Mouse (Mus musculus): ENCODE data around the gene Dynlt1b. TPM values are rescaled to one million over a fixed set of nuclear protein-coding genes. Genes with fewer than 3 reads are reported as not detected.
"Not testable (repeated sequence)": the region's sequence is repeated elsewhere in the genome, so short reads cannot be mapped to it uniquely, and the experiment has no call there.

The Dynlt1b gene
- total and polyA plus RNA-seq, 2 experiments, result 37.4 to 56.6 TPM

GRCm38 (mm10) chr17:6449166-6449565, 19.3 kb downstream of the Dynlt1b start:
- WGBS, result 87% methylated on average over 12 of the region's 12 CpGs
- H3K27me3 ChIP-seq (ENCODE audit: control insufficient read depth, insufficient read depth, low read length); H3K4me1 ChIP-seq (ENCODE audit: control insufficient read depth, insufficient read depth, low read length); H3K4me3 ChIP-seq (ENCODE audit: insufficient read depth, low read depth, low read length); DNase-seq (ENCODE audit: extremely low read depth, low read depth, low spot score); H3K9ac ChIP-seq (ENCODE audit: low read depth, low read length); H3K79me2 ChIP-seq (ENCODE audit: control insufficient read depth, insufficient read depth, low read length); H3K36me3 ChIP-seq (ENCODE audit: control insufficient read depth, insufficient read depth, low read length); H3K27ac ChIP-seq (replicated peaks; ENCODE audit: insufficient read depth, low read depth, low read length): not testable (repeated sequence)

GRCm38 (mm10) chr17:6451205-6451604, 21.3 kb downstream of the Dynlt1b start:
- H3K36me3 ChIP-seq (ENCODE audit: control insufficient read depth, insufficient read depth, low read length); H3K4me3 ChIP-seq (ENCODE audit: insufficient read depth, low read depth, low read length); H3K4me1 ChIP-seq (ENCODE audit: control insufficient read depth, insufficient read depth, low read length); H3K9ac ChIP-seq (ENCODE audit: low read depth, low read length); H3K27me3 ChIP-seq (ENCODE audit: control insufficient read depth, insufficient read depth, low read length); H3K79me2 ChIP-seq (ENCODE audit: control insufficient read depth, insufficient read depth, low read length); DNase-seq (ENCODE audit: extremely low read depth, low read depth, low spot score); H3K27ac ChIP-seq (replicated peaks; ENCODE audit: insufficient read depth, low read depth, low read length): not testable (repeated sequence)
- 85% methylated on average over 2 of the region's 10 CpGs for WGBS

GRCm38 (mm10) chr17:6452689-6453088, 22.8 kb downstream of the Dynlt1b start:
- H3K36me3 ChIP-seq (ENCODE audit: control insufficient read depth, insufficient read depth, low read length); H3K27me3 ChIP-seq (ENCODE audit: control insufficient read depth, insufficient read depth, low read length); H3K4me3 ChIP-seq (ENCODE audit: insufficient read depth, low read depth, low read length); H3K27ac ChIP-seq (replicated peaks; ENCODE audit: insufficient read depth, low read depth, low read length); H3K9ac ChIP-seq (ENCODE audit: low read depth, low read length); H3K79me2 ChIP-seq (ENCODE audit: control insufficient read depth, insufficient read depth, low read length); H3K4me1 ChIP-seq (ENCODE audit: control insufficient read depth, insufficient read depth, low read length); DNase-seq (ENCODE audit: extremely low read depth, low read depth, low spot score): not testable (repeated sequence)
- 93% methylated on average over 9 of the region's 11 CpGs for WGBS

DNA sequence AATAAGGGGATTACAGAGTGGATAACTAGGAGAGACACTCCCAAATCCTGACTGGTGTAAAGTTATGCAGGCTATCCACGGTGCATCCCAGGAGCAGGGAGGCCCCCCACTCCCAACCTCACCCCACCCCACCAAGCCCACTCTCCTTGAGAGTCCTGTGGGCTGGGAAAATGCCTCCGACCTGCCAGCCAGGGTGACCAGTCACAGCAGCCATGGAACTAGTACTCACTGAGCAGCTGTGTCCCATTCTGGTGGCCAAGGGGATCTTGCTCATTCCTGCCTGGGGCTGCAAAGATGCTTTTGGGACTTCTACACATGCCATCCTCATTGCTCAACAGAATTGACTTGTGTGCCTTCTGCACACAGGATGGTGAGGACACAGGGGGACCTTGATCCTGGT, 24.8 kb downstream of the Dynlt1b start:
- not testable (repeated sequence) for H3K4me3 ChIP-seq (ENCODE audit: insufficient read depth, low read depth, low read length); H3K27ac ChIP-seq (replicated peaks; ENCODE audit: insufficient read depth, low read depth, low read length); H3K27me3 ChIP-seq (ENCODE audit: control insufficient read depth, insufficient read depth, low read length); H3K79me2 ChIP-seq (ENCODE audit: control insufficient read depth, insufficient read depth, low read length); DNase-seq (ENCODE audit: extremely low read depth, low read depth, low spot score); H3K4me1 ChIP-seq (ENCODE audit: control insufficient read depth, insufficient read depth, low read length); H3K36me3 ChIP-seq (ENCODE audit: control insufficient read depth, insufficient read depth, low read length); H3K9ac ChIP-seq (ENCODE audit: low read depth, low read length)
- 93% methylated on average over 2 of the region's 2 CpGs for WGBS

DNA sequence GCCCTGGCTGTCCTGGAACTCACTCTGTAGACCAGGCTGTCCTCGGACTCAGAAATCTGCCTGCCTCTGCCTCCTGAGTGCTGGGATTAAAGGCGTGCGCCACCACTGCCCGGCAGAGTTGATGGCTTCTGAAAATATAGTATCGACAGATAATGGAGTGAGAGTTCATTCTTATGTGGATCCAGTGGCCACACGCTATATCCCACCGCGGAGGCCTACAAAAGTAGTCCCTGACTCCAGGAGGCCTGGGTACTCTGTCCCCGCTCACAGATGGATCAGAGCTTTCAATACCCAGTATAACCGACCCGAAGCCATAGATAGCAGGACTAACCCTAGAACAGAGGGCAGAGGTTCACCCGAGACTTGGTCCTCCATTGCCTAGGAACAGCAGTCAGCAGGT, 26.0 kb downstream of the Dynlt1b start:
- H3K79me2 ChIP-seq (ENCODE audit: control insufficient read depth, insufficient read depth, low read length); H3K4me1 ChIP-seq (ENCODE audit: control insufficient read depth, insufficient read depth, low read length); H3K36me3 ChIP-seq (ENCODE audit: control insufficient read depth, insufficient read depth, low read length); H3K27me3 ChIP-seq (ENCODE audit: control insufficient read depth, insufficient read depth, low read length); H3K4me3 ChIP-seq (ENCODE audit: insufficient read depth, low read depth, low read length); H3K27ac ChIP-seq (replicated peaks; ENCODE audit: insufficient read depth, low read depth, low read length); H3K9ac ChIP-seq (ENCODE audit: low read depth, low read length); DNase-seq (ENCODE audit: extremely low read depth, low read depth, low spot score): not testable (repeated sequence)
- WGBS, result 96% methylated on average over 12 of the region's 12 CpGs

DNA sequence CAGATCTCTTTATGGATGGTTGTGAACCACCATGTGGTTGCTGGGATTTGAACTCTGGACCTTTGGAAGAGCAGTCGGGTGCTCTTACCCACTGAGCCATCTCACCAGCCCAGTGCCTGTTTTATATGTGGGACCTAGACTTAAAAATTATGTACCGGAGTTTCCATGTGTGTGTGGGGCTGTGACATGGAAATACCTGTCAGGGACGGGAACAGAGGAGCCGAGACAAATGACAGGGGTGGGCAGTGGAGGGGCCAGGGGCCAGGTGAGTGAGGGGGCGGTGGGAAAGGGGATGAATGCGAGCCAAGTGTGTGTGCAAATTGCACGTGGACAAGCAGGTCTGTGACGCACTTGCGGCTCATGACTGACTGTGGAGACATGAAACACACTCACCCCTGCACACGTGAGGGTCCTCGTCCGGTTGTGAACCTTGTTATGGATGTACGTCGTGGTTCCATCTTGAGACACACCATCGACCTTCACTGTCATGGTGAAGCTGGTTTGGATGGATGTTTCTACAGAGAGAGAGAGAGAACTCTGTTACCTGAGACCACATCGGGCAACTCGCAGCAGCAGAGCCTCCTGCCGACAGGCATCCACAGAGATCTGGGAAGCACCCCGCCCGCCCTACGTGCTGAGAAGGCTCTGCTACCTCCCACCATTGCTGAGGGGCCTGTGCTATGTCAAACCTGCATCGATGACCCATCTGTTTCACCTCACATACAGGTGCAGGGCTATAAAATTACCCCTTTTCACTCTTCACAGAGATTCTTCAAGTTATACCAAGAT, 26.9 kb downstream of the Dynlt1b start:
- not testable (repeated sequence) for H3K27ac ChIP-seq (replicated peaks; ENCODE audit: insufficient read depth, low read depth, low read length); H3K27me3 ChIP-seq (ENCODE audit: control insufficient read depth, insufficient read depth, low read length); H3K9ac ChIP-seq (ENCODE audit: low read depth, low read length); H3K79me2 ChIP-seq (ENCODE audit: control insufficient read depth, insufficient read depth, low read length); H3K36me3 ChIP-seq (ENCODE audit: control insufficient read depth, insufficient read depth, low read length); H3K4me1 ChIP-seq (ENCODE audit: control insufficient read depth, insufficient read depth, low read length); DNase-seq (ENCODE audit: extremely low read depth, low read depth, low spot score); H3K4me3 ChIP-seq (ENCODE audit: insufficient read depth, low read depth, low read length)
- WGBS, result 93% methylated on average over 18 of the region's 22 CpGs

DNA sequence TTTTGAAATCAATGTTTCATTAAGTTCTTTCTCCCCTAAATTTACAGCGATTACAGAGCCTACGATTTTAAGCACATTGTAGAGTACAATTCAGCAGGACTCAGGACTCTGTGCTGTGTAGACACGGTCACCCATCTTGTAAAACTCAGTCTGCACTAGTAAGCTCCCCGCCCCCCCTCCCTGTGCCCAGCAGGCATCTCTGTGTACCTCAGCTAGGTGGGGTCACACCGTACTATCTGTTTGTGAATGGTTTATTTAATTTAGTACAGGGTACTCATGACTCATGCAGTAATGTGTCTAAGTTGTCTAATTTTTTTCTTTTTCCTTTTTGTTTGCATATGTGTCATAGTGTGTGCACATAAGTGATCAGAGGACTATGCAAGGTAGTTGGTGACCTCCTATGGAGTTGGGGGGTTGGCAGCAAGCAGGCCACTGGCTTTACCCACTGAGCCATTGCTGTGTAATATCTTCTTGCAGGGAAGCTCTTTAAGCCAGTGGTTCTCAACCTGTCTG, 31.2 kb downstream of the Dynlt1b start:
- not testable (repeated sequence) for H3K4me3 ChIP-seq (ENCODE audit: insufficient read depth, low read depth, low read length); H3K27me3 ChIP-seq (ENCODE audit: control insufficient read depth, insufficient read depth, low read length); H3K27ac ChIP-seq (replicated peaks; ENCODE audit: insufficient read depth, low read depth, low read length); DNase-seq (ENCODE audit: extremely low read depth, low read depth, low spot score); H3K9ac ChIP-seq (ENCODE audit: low read depth, low read length); H3K79me2 ChIP-seq (ENCODE audit: control insufficient read depth, insufficient read depth, low read length); H3K36me3 ChIP-seq (ENCODE audit: control insufficient read depth, insufficient read depth, low read length); H3K4me1 ChIP-seq (ENCODE audit: control insufficient read depth, insufficient read depth, low read length)
- 95% methylated on average over 5 of the region's 5 CpGs for WGBS

DNA sequence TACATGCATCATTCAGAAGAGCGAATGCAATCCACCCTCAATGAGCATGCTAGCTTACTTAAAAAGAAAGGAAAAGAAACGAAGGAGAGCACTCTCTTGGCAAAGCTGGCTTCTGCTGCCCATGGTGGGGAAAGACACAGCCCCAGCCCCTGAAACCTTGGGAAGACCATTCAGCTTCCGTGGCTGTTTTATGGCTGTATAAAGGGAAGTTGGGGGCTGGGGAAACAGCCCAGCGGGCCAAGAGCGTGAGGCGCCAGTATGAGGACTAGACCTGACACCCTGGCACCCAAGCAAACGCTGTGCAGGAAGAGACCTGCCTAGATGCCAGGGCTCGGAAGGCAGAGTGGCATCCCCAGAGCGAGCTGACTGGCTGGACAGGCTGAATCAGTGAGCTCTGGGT, 35.8 kb downstream of the Dynlt1b start:
- H3K27me3 ChIP-seq (ENCODE audit: control insufficient read depth, insufficient read depth, low read length); H3K4me1 ChIP-seq (ENCODE audit: control insufficient read depth, insufficient read depth, low read length); H3K79me2 ChIP-seq (ENCODE audit: control insufficient read depth, insufficient read depth, low read length); DNase-seq (ENCODE audit: extremely low read depth, low read depth, low spot score); H3K27ac ChIP-seq (replicated peaks; ENCODE audit: insufficient read depth, low read depth, low read length); H3K36me3 ChIP-seq (ENCODE audit: control insufficient read depth, insufficient read depth, low read length); H3K4me3 ChIP-seq (ENCODE audit: insufficient read depth, low read depth, low read length); H3K9ac ChIP-seq (ENCODE audit: low read depth, low read length): not testable (repeated sequence)
- WGBS, result 95% methylated on average over 9 of the region's 9 CpGs

DNA sequence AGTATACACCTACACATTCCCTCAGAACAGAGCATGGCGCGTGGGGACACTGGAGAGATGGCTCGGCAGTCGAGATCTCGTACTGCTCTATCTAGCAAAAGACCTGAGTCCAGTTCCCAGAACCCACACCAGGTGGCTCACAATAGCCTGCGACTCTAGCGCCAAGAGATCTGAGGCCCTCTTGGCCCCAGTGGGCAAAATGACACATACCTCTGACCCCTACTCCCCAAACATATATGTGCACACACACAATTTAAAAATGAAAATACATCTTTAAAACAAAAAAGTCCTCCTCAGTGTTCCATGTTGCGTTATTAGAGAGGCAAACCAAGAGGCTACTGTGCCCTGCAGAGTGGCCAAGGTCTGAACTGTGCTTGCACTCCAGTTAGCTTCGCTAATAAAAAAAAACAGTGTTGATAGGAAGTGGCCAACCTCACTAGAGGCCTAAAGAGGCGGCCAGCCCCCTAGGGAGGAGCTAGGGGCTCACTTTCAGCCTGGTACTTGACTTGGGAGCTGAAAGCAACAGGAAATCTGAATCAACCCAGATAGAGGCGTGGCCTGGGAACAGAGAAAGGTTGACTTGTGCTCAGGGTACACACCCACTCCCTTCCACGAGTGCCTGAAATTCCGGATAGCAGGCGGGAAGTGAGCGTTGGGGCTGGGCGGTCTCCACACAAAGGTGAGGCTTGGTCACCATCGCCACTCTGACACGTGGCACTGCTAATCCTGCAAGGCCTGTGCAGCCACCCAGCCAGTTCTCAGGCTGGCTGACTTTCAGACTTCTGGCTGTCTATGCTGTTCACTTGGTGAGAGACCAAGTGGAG, 37.9 kb downstream of the Dynlt1b start:
- not testable (repeated sequence) for H3K9ac ChIP-seq (ENCODE audit: low read depth, low read length)

More for the DNA sequence above, 37.9 kb downstream of the Dynlt1b start:
- not testable (repeated sequence) for H3K79me2 ChIP-seq (ENCODE audit: control insufficient read depth, insufficient read depth, low read length); H3K36me3 ChIP-seq (ENCODE audit: control insufficient read depth, insufficient read depth, low read length); DNase-seq (ENCODE audit: extremely low read depth, low read depth, low spot score); H3K4me3 ChIP-seq (ENCODE audit: insufficient read depth, low read depth, low read length); H3K27ac ChIP-seq (replicated peaks; ENCODE audit: insufficient read depth, low read depth, low read length); H3K4me1 ChIP-seq (ENCODE audit: control insufficient read depth, insufficient read depth, low read length); H3K27me3 ChIP-seq (ENCODE audit: control insufficient read depth, insufficient read depth, low read length)
- WGBS, result 72% methylated on average over 18 of the region's 18 CpGs
